Mouse (Mus musculus) midbrain, postnatal 0 days (tissue): ENCODE data around the gene Dcun1d4. TPM values are rescaled to one million over a fixed set of nuclear protein-coding genes. Genes with fewer than 3 reads are reported as not detected.

Experiments
- ATAC-seq: fragments of 200-750 bp; cut with Nextera tagmentation; 2 replicates; pipeline ENCODE4 v1.8.0; 2017; ENCODE audit warnings: moderate number of reproducible peaks, mild to moderate bottlenecking, moderate TSS enrichment, moderate library complexity; ENCODE audit not compliant: low FRiP score
- DNase-seq: peaks from one replicate; pipeline ENCODE4 v3.0.0-alpha.2; 2015; ENCODE audit warnings: low spot score
- H3K27ac ChIP-seq: fragments of 300-500 bp; sonication (generic); 2 replicates; pipeline ENCODE4 v1.5.1; 2014; ENCODE audit warnings: low read depth, mild to moderate bottlenecking, low read length, mixed read lengths
- H3K27me3 ChIP-seq: fragments of 300-500 bp; sonication (generic); 2 replicates; pipeline ENCODE4 v1.6.1; 2014; ENCODE audit warnings: low read length, control low read depth, mixed read lengths; ENCODE audit not compliant: insufficient read depth
- H3K36me3 ChIP-seq: fragments of 300-500 bp; sonication (generic); 2 replicates; pipeline ENCODE4 v1.6.1; 2014; ENCODE audit warnings: low read length, control low read depth, mixed read lengths; ENCODE audit not compliant: insufficient read depth
- H3K4me1 ChIP-seq: fragments of 300-500 bp; sonication (generic); 2 replicates; pipeline ENCODE4 v1.6.1; 2014; ENCODE audit warnings: mild to moderate bottlenecking, control low read depth, antibody characterized with exemption, low read length, mixed read lengths; ENCODE audit not compliant: insufficient read depth
- H3K4me2 ChIP-seq: fragments of 300-500 bp; sonication (generic); 2 replicates; pipeline ENCODE4 v1.6.1; 2014; ENCODE audit warnings: low read depth, mild to moderate bottlenecking, low read length, mixed read lengths; ENCODE audit not compliant: poor library complexity, severe bottlenecking
- H3K4me3 ChIP-seq: fragments of 300-500 bp; sonication (generic); 2 replicates; pipeline ENCODE4 v1.5.1; 2014; ENCODE audit warnings: low read depth, mild to moderate bottlenecking, low read length, moderate library complexity
- H3K9ac ChIP-seq: fragments of 300-500 bp; sonication (generic); replicated peaks from 2 replicates; pipeline ENCODE4 v1.6.1; 2014; ENCODE audit warnings: mild to moderate bottlenecking, low read length, moderate library complexity, mixed read lengths; ENCODE audit not compliant: poor library complexity, severe bottlenecking
- H3K9me3 ChIP-seq: fragments of 300-500 bp; sonication (generic); 2 replicates; pipeline ENCODE4 v1.6.1; 2016; ENCODE audit warnings: low read length, control low read depth
- CTCF ChIP-seq: IDR thresholded peaks from 2 replicates; pipeline ENCODE4 v1.5.1; 2016; ENCODE audit warnings: antibody characterized with exemption, mild to moderate bottlenecking
- WGBS: fragments of 180-500 bp; shearing (Covaris S2); extraction: QIAGEN DNeasy Blood & Tissue Kit; methylation state at CpG from one replicate; pipeline ENCODE4 v1.1.7; 2014; 5-methylcytosine and 5-hydroxymethylcytosine counted together
- polyA plus RNA-seq: library from polyadenylated mRNA; unstranded; fragments of >200 nt; fragmentation: Nextera tagmentation; extraction: Ambion mirVana; gene quantifications from 2 replicates; pipeline ENCODE4 v1.2.1, GENCODE M21; 2015
- total RNA-seq: library from RNA; depleted of rRNA; stranded (reverse); fragments of >200 nt; gene quantifications from 2 replicates; pipeline ENCODE4 v1.2.3, GENCODE M21; 2014

Gene Dcun1d4
- total and polyA plus RNA-seq, 2 experiments from 2014 or later: 31.1 to 46.2 TPM

DNA sequence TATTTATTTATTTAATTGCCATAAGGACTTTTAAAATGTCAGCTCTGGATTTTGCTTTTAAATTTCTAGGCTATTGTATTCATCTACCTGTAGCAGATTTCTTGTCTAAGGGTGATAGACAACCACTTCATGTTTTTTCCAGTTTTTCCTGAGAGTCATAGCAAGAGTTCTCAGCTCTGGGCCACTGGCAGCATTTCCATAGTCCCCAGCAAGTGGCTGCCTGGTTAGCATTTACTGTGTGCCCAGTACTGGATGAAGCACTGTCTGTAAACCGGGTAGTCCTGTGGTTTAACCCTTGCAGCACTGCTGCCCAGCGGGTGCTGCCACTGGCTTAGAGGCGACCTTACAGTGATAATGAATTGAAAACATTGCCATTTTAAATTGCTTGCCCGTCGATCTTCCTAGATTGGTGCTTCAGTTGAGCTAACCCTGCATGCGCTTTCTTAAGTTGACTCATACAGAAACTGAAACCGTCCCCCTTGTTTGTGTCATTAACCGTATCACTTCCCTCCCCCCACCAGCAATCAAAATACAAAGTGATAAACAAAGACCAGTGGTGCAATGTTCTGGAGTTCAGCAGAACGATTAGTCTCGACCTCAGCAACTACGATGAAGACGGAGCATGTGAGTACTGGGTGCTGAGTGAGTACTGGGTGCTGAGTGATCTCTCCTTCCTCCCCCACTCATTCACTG, 76.1 kb downstream of the Dcun1d4 start:
- Histone ChIP-seq H3K4me3 (no peak overlapping the region), H3K9me3 (no peaks in the 10 kb centered on the region), H3K4me1 (no peaks in the 10 kb centered on the region), H3K36me3 (peaks cover 24% of the 10 kb centered on the region), H3K9ac (no peak overlapping the region), H3K27me3 (no peaks in the 10 kb centered on the region), H3K27ac (no peak overlapping the region), H3K4me2 (no peak overlapping the region)
- ATAC-seq (no peak), DNase-seq (no peak)
- WGBS: 78% methylated on average over 12 of the region's 12 CpGs
- TF ChIP-seq CTCF: no peak

DNA sequence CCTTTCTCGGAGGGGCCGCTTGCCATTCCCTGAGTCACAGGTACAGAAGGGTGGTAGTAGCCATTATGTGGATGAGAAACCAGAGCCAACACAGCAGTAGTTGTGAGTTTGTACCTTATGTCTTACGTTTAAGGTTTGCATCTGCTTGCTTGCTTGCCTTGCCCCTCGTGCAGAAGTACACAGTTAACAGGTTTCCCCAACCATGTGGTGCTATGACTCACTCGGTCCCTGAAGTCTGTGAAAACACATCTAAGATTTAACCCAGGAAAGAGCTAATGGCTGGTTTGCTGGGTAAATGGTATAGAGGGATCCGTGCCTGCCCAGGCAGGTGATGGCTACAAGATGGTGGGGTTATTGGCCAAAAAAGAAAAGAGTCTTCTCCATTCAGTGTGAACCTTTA, 78.0 kb downstream of the Dcun1d4 start:
- Histone ChIP-seq H3K4me1 (no peaks in the 10 kb centered on the region), H3K9me3 (no peaks in the 10 kb centered on the region), H3K36me3 (peaks cover 16% of the 10 kb centered on the region; the same call in 1 of the 2 replicates), H3K4me3 (no peak overlapping the region), H3K9ac (no peak overlapping the region), H3K27ac (no peak overlapping the region), H3K27me3 (no peaks in the 10 kb centered on the region), H3K4me2 (no peak overlapping the region)
- 95% methylated on average over 6 of the region's 6 CpGs for WGBS
- TF ChIP-seq CTCF: no peak
- ATAC-seq (no peak), DNase-seq (no peak)

DNA sequence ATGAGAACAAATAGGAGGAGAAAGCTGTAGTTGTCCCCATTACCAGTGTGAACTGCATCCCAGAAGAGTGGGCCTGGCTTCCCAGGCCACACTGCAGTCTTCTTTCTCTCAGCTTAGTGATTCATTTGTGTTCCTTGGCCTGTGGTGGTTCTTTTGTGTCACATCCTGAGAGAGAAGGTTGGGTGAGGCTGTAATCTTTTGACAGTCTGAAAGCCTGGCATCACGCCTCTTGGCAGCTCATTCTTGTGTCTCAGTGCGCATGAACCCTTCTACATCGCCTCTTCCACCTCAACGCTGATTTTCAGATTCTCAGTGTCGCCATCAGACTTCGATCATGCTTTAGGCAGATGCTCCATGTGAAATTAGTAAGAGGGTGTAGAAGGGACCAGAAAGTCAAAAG, 83.2 kb downstream of the Dcun1d4 start:
- no peak for TF ChIP-seq CTCF
- H3K4me3 ChIP-seq: no peak overlapping the region
- H3K4me2 ChIP-seq: no peak overlapping the region
- no peak overlapping the region for H3K27ac ChIP-seq
- ATAC-seq: no peak
- H3K9ac ChIP-seq: no peak overlapping the region
- 92% methylated on average over 6 of the region's 6 CpGs for WGBS
- no peaks in the 10 kb centered on the region for H3K4me1 ChIP-seq
- 0 out of 2 replicates have a peak, but pooled peaks cover 4% of the 10 kb centered on the region for H3K36me3 ChIP-seq
- DNase-seq: peak; percentile 31
- no peaks in the 10 kb centered on the region; the same call in 1 of the 2 replicates for H3K27me3 ChIP-seq
- no peaks in the 10 kb centered on the region for H3K9me3 ChIP-seq

DNA sequence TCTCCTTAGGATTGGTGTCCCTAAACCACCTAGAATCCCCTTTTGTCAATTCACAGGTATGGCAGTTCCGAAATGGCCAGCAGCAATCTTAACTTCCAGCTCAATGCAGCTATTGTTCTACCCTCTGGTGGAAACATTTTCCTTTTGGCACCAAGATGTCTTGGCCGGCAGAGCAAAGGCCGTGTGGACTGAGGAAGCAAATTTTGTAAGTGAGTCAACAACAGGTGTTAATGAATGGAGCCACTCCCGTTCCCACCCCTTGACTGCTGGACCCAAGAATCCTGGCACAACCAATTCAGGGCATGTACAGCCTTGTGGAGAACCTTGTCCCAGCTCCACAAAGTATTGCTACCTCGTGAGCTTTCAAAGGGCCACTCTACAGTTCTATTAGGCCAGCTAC, 85.3 kb downstream of the Dcun1d4 start:
- Histone ChIP-seq H3K9ac (no peak overlapping the region), H3K4me2 (no peak overlapping the region), H3K36me3 (0 out of 2 replicates have a peak, but pooled peaks cover 4% of the 10 kb centered on the region), H3K4me3 (no peak overlapping the region), H3K4me1 (no peaks in the 10 kb centered on the region), H3K27me3 (no peaks in the 10 kb centered on the region; the same call in 1 of the 2 replicates), H3K27ac (no peak overlapping the region), H3K9me3 (no peaks in the 10 kb centered on the region)
- no peak for TF ChIP-seq CTCF
- ATAC-seq: no peak
- no peak for DNase-seq
- WGBS: 84% methylated on average over 5 of the region's 5 CpGs

DNA sequence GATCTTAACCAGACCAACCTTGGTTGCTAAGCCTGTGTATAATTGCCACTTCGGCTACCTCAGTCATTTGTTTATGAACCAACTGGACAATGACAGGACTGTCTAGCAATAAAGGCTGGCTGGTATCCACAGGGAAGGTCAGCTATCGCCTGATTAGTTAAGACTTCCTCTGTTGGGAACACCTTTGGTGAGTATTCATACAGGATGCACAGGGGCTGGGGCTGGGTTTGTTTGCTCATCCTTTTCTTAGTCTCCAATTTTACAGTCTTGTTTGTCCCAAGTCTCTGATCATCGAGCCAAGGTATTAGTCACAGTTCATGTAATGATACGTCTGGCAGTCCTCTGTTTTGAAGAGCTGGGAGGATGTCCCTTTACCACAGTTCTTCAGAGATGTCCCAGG, 86.1 kb downstream of the Dcun1d4 start:
- no peaks in the 10 kb centered on the region for H3K4me1 ChIP-seq
- TF ChIP-seq CTCF: no peak
- H3K9me3 ChIP-seq: no peaks in the 10 kb centered on the region
- ATAC-seq (no peak), DNase-seq (no peak)
- H3K4me3 ChIP-seq: no peak overlapping the region
- 88% methylated on average over 4 of the region's 4 CpGs for WGBS
- no peak overlapping the region for H3K4me2 ChIP-seq
- no peak overlapping the region for H3K27ac ChIP-seq
- H3K9ac ChIP-seq: no peak overlapping the region
- H3K36me3 ChIP-seq: 0 out of 2 replicates have a peak, but pooled peaks cover 2% of the 10 kb centered on the region
- no peaks in the 10 kb centered on the region; the same call in 1 of the 2 replicates for H3K27me3 ChIP-seq

DNA sequence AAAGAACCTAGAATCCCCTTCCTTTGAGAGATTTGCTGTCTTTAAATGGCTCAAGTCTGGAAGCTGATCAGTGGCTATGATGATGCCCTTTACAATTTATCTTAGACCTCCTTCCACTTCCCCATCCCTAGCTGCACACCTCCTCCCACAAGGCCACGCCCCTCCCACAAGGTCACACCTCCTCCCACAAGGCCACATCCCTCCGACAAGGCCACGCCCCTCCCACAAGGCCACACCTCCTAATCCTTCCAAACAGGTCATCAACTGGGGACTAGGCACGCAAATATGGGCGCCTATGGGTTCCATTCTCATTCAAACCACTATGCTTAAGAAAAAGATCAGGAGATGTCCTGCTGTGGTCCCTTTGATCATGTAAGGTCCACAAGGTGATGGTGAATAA, 88.4 kb downstream of the Dcun1d4 start:
- Histone ChIP-seq H3K27ac (no peak overlapping the region), H3K9ac (no peak overlapping the region), H3K4me3 (no peak overlapping the region), H3K4me1 (no peaks in the 10 kb centered on the region), H3K27me3 (no peaks in the 10 kb centered on the region; the same call in 1 of the 2 replicates), H3K36me3 (no peaks in the 10 kb centered on the region), H3K9me3 (no peaks in the 10 kb centered on the region), H3K4me2 (no peak overlapping the region)
- ATAC-seq (no peak), DNase-seq (no peak)
- WGBS: 79% methylated on average over 5 of the region's 5 CpGs
- TF ChIP-seq CTCF: no peak
